Mouse (Mus musculus): ENCODE measurements around the gene Lmx1b. TPM values are rescaled to one million over a fixed set of nuclear protein-coding genes. Genes with fewer than 3 reads are reported as not detected.

Lmx1b gene
- polyA plus RNA-seq, 1 experiment = 16.0 TPM

DNA sequence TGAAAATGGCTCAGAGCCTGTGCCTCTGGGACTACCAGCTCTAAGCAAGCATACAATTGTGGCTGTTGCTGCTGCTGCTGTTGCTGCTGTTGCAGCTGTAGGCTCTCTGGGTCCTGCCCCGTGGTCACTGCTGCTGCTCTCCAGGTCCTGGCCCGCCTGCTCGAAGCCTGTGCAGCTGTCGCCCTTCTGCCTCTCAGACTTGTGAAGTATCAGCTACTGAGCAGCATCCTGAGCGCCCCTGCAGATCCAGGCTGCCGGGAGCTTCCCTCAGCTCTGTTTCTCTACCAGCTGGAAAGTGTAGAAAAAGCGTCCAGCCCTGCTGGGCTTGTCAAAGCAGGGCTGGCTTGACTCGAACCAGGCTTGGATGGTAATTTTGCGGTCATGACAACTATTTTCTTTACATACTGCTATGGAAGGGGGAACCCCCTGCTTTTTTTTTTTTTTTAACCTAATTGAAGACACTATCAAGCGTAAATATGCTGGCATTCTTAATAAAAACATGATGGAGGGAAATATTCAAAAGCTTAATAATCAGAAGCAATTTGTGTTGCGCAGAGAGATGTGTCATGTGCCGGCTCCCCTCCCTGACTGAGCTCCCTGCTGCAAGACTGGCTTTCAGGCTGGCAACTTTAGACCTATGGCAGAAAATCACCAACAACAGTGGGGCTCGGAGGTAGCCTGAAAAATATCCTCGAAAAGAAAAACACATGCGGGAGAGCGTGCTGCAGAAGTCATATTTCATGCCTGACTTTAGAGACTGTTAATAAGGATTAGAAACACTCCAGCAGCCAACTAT lies 13.9 kb downstream of the Lmx1b start:
- peak; percentile 39 for DNase-seq (ENCODE audit: low read depth)

GRCm38 (mm10) chr2:33617670-33618069 lies 22.6 kb downstream of the Lmx1b start:
- DNase-seq (ENCODE audit: low read depth) = peak; percentile 79
- TF ChIP-seq POLR2A (IDR thresholded peaks at IDR 0.05; ENCODE audit: borderline replicate concordance, extremely low read depth, insufficient read depth, insufficient read length, poor library complexity, severe bottlenecking) = no peak
- no peak for TF ChIP-seq CTCF (IDR thresholded peaks at IDR 0.05; ENCODE audit: borderline replicate concordance, extremely low read depth, insufficient read depth, insufficient read length)

More for the DNA sequence above, 13.9 kb downstream of the Lmx1b start:
- TF ChIP-seq CTCF (IDR thresholded peaks at IDR 0.05; ENCODE audit: borderline replicate concordance, extremely low read depth, insufficient read depth, insufficient read length) (no peak), POLR2A (IDR thresholded peaks at IDR 0.05; ENCODE audit: borderline replicate concordance, extremely low read depth, insufficient read depth, insufficient read length, poor library complexity, severe bottlenecking) (no peak)

GRCm38 (mm10) chr2:33616411-33616843 lies 23.9 kb downstream of the Lmx1b start:
- TF ChIP-seq CTCF (IDR thresholded peaks at IDR 0.05; ENCODE audit: borderline replicate concordance, extremely low read depth, insufficient read depth, insufficient read length) (no peak), POLR2A (IDR thresholded peaks at IDR 0.05; ENCODE audit: borderline replicate concordance, extremely low read depth, insufficient read depth, insufficient read length, poor library complexity, severe bottlenecking) (no peak)

DNA sequence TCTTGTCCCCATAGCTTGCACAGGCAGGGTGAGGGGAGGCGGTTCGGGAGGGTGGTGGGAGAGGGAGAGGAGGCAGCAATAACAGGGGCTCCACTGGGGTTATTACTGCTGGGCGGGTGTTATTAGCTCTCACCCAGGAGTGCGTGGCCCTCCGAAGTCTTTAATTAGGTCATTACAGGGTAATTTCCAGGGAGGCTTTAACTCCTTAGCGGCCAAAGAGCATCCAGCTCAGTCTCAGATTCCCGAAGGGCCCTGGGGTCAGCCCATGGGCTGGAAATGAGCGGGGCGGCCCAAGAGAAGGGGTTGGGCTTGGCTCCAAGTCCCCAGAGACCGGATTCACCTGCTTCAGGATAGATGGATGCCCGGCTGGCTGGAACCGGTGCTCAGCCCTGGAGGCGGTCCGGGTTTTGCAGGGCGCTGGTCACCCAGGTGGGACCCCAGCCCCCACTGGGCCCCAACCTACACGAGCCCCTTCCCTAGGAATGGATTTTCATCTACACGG lies 24.4 kb downstream of the Lmx1b start:
- TF ChIP-seq CTCF (IDR thresholded peaks at IDR 0.05; ENCODE audit: borderline replicate concordance, extremely low read depth, insufficient read depth, insufficient read length) = no peak
- TF ChIP-seq POLR2A (IDR thresholded peaks at IDR 0.05; ENCODE audit: borderline replicate concordance, extremely low read depth, insufficient read depth, insufficient read length, poor library complexity, severe bottlenecking) = no peak
- peak; percentile 72 for DNase-seq (ENCODE audit: low read depth)

More at GRCm38 (mm10) chr2:33616411-33616843, 23.9 kb downstream of the Lmx1b start:
- DNase-seq (ENCODE audit: low read depth) = peak; percentile 95

GRCm38 (mm10) chr2:33605487-33606256 lies 34.6 kb downstream of the Lmx1b start:
- no peak for TF ChIP-seq POLR2A (IDR thresholded peaks at IDR 0.05; ENCODE audit: borderline replicate concordance, extremely low read depth, insufficient read depth, insufficient read length, poor library complexity, severe bottlenecking)
- no peak for TF ChIP-seq CTCF (IDR thresholded peaks at IDR 0.05; ENCODE audit: borderline replicate concordance, extremely low read depth, insufficient read depth, insufficient read length)
- DNase-seq (ENCODE audit: low read depth) = no peak

DNA sequence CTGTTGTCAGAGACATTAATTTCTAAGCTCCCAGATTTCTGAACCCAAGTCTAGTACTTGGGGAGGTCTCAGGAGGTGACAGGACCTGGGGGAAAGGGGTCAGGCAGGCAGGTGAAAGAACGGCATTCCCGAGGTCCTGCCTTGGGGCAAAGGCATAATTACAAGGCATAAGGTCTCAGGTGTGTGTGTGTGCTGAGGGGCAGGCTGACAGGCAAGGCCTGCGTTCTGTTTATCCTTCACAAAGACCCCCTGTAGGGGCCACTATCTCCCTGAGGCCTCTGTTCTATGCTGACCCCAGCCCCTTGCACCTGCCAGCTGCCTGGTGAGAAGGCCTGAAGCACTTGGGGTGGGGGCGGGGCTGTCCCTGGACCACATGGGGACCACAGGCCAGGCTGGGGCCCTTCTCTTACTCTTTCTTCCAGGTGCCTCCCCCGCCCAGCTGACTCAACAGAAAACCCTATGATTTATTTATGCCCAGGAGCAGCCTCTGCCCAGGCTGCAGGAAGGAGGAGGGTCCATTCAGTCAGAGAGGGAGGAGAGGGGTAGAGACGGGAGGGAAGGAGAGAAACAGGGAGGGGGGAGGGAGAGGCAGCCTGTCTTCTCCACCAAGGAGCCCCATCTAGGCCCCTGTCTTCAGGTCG lies 35.3 kb downstream of the Lmx1b start:
- TF ChIP-seq CTCF (IDR thresholded peaks at IDR 0.05; ENCODE audit: borderline replicate concordance, extremely low read depth, insufficient read depth, insufficient read length) (no peak), POLR2A (IDR thresholded peaks at IDR 0.05; ENCODE audit: borderline replicate concordance, extremely low read depth, insufficient read depth, insufficient read length, poor library complexity, severe bottlenecking) (no peak)
- DNase-seq (ENCODE audit: low read depth) = no peak

- TF ChIP-seq POLR2A (IDR thresholded peaks at IDR 0.05; ENCODE audit: borderline replicate concordance, extremely low read depth, insufficient read depth, insufficient read length, poor library complexity, severe bottlenecking) (no peak), CTCF (IDR thresholded peaks at IDR 0.05; ENCODE audit: borderline replicate concordance, extremely low read depth, insufficient read depth, insufficient read length) (peak; percentile 45; the same call in 1 of the 2 replicates)
- DNase-seq (ENCODE audit: low read depth) = no peak
Observed at GRCm38 (mm10) chr2:33600520-33600919, 39.8 kb downstream of the Lmx1b start.

GRCm38 (mm10) chr2:33597384-33597783 lies 42.9 kb downstream of the Lmx1b start:
- peak; percentile 33 for DNase-seq (ENCODE audit: low read depth)
- TF ChIP-seq POLR2A (IDR thresholded peaks at IDR 0.05; ENCODE audit: borderline replicate concordance, extremely low read depth, insufficient read depth, insufficient read length, poor library complexity, severe bottlenecking) (no peak), CTCF (IDR thresholded peaks at IDR 0.05; ENCODE audit: borderline replicate concordance, extremely low read depth, insufficient read depth, insufficient read length) (no peak)

GRCm38 (mm10) chr2:33595085-33595423 lies 45.3 kb downstream of the Lmx1b start:
- no peak for TF ChIP-seq CTCF (IDR thresholded peaks at IDR 0.05; ENCODE audit: borderline replicate concordance, extremely low read depth, insufficient read depth, insufficient read length)
- no peak for TF ChIP-seq POLR2A (IDR thresholded peaks at IDR 0.05; ENCODE audit: borderline replicate concordance, extremely low read depth, insufficient read depth, insufficient read length, poor library complexity, severe bottlenecking)
- no peak for DNase-seq (ENCODE audit: low read depth)

GRCm38 (mm10) chr2:33594181-33595084 lies 45.9 kb downstream of the Lmx1b start:
- TF ChIP-seq POLR2A (IDR thresholded peaks at IDR 0.05; ENCODE audit: borderline replicate concordance, extremely low read depth, insufficient read depth, insufficient read length, poor library complexity, severe bottlenecking) (no peak), CTCF (IDR thresholded peaks at IDR 0.05; ENCODE audit: borderline replicate concordance, extremely low read depth, insufficient read depth, insufficient read length) (no peak)
- DNase-seq (ENCODE audit: low read depth) = no peak
